Mouse (Mus musculus) kidney, postnatal 25 days (tissue): ENCODE results near the gene Coasy.
A peak's percentile ranks its signal among the peaks of the same experiment; 100 is the strongest.

Experiments
- DNase-seq, 2 experiments: peaks; one replicate each; pipeline ENCODE4 v3.0.0; 2021; ENCODE audit warnings: mixed read lengths in 2 of 2

Coasy gene

GRCm38 (mm10) chr11:101082208-101083082 lies at the start of gene Coasy:
Gene Coasy, plus strand, starts transcription at chr11:101082565.
- peak; percentile 88 to 94 for DNase-seq

DNA sequence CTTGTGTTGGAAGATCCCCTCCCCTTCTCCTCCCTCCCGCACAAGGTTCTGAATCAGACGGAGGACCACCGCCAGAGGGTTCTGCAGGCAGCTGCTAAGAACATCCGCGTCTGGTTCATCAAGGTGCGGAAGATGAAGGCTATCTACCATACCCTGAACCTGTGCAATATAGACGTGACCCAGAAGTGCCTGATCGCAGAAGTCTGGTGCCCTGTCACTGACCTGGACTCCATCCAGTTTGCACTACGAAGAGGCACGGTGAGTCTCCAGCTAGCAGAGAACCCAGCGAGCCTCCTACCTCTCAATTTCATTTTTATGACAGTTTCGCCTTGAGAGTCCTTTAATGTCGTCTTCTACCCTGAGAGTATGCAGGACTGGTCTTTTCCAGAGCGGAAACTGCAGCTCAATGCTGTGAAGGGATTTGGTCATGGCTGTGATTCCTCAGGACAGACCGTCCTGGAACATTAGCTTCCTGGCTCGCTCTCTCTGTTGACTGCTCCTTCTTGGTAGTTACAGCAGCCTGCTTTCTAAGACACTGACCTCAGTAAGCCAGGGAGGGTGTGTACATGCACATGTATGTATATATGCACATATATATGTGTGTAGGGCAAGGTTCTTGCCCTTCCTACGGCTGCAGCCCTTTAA lies 48.4 kb upstream of the Coasy start:
- no peak for DNase-seq

GRCm38 (mm10) chr11:101034614-101035327 lies 47.6 kb upstream of the Coasy start:
- no peak for DNase-seq

GRCm38 (mm10) chr11:101035328-101035695 lies 47.1 kb upstream of the Coasy start:
- no peak for DNase-seq

- no peak for DNase-seq
Measured at GRCm38 (mm10) chr11:101037795-101038194, 44.6 kb upstream of the Coasy start.

DNA sequence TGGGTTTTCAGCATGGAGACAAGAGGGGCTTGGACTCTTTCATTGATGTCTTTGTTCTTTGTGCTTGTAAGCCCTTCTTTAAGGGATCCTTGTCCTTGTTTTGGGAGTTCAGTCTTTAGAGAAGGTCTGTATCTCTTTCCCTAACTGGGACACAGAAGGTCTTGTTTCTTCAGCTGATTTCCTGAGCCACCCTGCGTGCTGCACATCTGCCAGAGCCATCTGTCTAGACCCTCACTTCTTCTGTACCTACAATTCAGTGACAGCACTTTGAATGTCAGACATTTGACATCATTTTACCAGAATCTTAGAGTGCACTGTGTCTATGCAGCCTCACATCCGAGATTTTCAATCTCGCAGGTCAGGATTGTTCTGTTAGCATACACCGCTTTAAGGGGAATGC lies 36.5 kb upstream of the Coasy start:
- DNase-seq, result no peak

DNA sequence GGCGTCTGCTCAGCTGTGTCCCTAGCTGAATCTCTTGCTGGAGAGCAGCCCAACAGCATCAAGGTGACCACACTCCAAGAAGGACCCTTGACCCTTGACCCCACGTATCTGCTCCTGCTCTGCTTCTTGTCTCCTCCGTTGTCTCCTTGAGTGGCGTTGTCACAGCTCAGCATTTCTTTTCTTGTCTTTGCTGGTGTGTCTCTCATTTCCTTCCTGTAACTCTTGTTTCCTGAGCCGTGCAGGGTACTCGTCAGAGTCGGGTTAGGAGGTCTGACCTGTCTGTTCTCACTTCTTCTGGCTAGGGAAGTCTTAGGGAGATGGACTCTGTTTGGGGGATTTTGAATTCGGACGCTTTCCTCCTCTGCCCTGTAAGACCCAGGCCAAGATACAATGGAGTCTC lies 35.9 kb upstream of the Coasy start:
- peak in 1 of 2 experiments; percentile 36 for DNase-seq

DNA sequence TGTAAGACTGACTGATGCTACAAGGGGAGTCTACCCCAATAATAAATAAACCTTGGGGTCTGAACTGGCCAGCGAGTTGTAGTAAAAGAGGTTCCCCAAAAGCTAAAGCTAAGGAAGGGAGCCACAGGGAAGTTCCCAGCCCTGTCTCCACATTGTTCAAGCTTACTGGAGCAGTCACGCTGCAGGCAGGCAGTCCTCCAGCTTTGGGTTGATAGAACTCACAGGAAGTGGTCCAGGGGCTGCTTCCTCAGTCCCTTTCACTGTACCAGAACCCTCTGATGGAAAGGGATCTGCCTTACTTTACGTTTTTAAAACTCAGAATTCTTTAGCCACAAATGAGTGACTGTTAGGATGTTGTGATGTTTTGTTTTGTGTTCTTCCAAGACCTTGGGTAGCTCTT lies 34.9 kb upstream of the Coasy start:
- no peak for DNase-seq

DNA sequence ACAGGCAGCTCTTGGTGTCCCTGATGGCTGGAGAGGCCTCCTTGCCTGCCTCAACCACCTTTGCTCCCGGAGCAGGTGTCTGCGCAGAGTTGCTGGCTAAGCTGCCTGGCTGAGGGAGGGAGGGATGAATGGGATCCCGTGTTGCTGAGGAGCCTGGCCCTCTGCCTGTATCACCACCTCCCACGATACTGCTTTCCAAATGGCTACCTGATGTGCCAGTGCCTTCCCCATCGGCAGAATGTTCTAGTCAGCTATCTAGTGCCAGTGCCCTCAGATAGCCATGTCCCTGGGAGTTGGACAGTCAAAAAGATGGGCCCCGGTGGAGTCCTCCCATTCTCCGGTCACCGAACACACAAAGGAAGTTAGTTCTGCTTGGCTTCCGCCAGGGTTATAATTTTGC lies 32.0 kb upstream of the Coasy start:
- DNase-seq, result peak in 1 of 2 experiments; percentile 35

- peak in 1 of 2 experiments; percentile 29 for DNase-seq
Measured at GRCm38 (mm10) chr11:101051051-101051493, 31.3 kb upstream of the Coasy start.

- peak in 1 of 2 experiments; percentile 30 for DNase-seq
Measured at GRCm38 (mm10) chr11:101051617-101052016, 30.7 kb upstream of the Coasy start.

- peak in 1 of 2 experiments; percentile 43 for DNase-seq
Measured at GRCm38 (mm10) chr11:101052751-101053473, 29.5 kb upstream of the Coasy start.

DNA sequence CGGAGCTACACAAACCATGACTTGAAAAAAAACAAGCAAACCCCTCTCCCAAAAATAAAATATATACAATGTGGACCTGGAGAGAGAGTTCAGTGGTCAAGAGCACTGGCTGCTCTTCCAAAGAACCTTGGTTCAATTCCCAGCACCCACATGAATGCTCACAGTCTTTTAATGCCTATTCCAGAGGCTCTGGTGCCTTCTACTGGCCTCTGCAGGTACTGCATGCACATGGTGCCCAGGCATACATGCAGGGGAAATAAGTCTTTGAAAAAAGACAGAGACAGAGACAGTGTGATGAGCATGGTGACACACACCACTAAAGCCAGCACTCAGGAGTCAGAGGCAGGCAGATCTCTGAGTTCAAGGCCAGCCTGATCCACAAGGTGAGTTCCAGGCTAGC lies 28.4 kb upstream of the Coasy start:
- DNase-seq, result peak in 1 of 2 experiments; percentile 15

- peak in 1 of 2 experiments; percentile 36 for DNase-seq
Measured at GRCm38 (mm10) chr11:101055418-101055817, 26.9 kb upstream of the Coasy start.

DNA sequence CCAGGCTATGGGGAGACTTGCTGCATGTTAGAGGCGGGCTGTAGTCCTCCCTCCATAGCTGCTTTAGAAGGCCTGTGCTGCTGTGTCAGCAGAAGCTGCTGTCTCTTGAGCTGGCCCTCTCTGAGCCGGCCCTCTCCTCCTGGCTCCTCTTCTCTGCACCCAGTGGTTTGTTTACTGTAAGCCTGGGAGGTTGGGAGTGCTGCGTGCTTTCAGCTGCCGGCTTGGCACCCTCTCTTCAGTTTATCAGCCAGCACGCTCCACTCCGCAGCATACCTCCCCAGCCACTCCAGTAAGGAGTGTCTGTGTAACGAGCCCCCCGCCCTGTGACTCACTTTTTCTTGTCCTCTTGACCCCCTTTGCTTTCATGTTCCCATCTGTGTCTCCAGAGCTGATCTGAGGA lies 25.5 kb upstream of the Coasy start:
- DNase-seq, result no peak

GRCm38 (mm10) chr11:101057860-101058259 lies 24.5 kb upstream of the Coasy start:
- peak; percentile 85 to 93 for DNase-seq

DNA sequence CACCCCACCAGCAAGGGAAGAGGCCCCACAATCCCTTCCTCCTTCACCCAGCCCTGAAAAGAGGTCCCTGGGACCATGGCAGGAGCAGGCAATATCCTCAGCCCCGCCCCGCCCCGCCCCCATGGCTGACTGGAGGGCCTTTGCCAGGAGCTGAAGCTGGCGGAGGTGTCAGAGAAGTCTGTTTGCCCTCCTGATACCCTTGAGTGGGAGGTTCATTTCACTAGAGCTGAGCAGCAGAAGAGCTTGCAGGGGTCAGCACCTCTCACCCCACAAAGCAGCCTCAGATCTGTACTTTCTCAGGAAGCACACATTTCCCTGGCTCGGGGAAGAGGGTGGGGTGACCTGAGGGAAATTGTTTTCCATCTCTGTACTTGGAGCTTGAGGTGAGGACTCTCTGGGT lies 23.6 kb upstream of the Coasy start:
- DNase-seq, result peak in 1 of 2 experiments; percentile 72

DNA sequence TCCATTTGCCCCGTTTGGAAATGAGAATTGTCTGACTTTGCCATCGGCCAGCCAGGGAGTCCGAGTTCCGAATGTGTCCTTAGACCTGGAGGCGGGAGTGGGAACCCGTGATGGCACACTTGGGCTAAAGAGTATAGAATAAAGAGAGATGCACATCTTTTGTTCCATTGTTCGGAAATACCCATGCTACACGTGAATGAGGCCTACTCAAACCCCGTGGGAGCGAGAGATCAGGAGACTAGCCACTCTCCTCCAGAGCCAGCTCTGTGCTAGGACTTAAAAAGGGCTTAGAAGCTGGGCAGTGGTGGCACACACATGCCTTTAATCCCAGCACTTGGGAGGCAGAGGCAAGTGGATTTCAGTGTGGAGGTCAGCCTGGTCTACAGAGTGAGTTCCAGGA lies 22.9 kb upstream of the Coasy start:
- peak in 1 of 2 experiments; percentile 27 for DNase-seq

DNA sequence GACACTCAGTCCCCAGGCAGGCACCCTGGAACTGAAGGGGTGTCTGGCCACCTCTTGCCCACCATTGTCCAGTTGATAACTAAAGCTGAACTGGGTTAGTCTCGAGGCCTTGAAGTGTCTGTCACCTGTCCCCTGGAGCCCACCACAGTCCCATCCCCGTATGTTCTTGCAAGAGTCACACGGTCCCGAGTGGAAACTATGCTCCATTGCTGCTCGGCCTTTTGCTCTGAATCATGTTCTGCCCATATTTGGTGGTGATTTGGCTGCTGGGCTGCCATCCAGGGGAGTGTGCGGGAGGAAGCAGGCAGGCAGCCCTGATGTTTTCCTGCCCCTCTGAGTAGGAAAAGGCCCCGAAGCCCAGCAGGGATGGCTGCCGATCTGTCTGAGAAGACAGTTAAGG lies 22.2 kb upstream of the Coasy start:
- DNase-seq, result peak; percentile 73 to 84

DNA sequence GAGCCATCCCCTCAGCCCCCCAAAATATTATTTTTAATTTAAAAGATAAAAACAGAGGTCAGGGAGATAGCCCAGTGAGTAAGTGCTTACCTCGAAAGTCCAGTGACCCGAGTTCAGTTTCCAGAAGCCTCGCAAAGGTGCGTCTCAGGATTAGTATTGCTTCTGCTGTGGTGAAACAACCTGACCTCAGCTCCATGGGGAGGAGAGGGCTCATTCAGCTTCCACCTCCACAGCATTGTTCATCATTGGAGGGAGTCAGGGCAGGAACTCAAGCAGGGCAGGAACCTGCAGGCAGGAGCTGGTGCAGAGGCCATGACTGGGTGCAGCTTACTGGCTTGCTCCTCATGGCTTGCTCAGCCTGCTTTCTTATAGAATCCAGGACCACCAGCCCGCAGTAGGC lies 21.3 kb upstream of the Coasy start:
- peak in 1 of 2 experiments; percentile 30 for DNase-seq

GRCm38 (mm10) chr11:101062165-101062884 lies 20.0 kb upstream of the Coasy start:
- peak; percentile 24 to 59 for DNase-seq
